Mouse (Mus musculus): ENCODE data around the gene Trappc10. TPM values are rescaled to one million over a fixed set of nuclear protein-coding genes. Genes with fewer than 3 reads are reported as not detected.
A peak's percentile ranks its signal among the peaks of the same experiment; 100 is the strongest.

Gene Trappc10
- polyA plus RNA-seq (2015; fragmentation: Nextera tagmentation; extraction: Ambion mirVana): 28.1 and 32.1 TPM in 2 replicates

GRCm38 (mm10) chr10:78244438-78245224 is at the start of gene Trappc10:
Gene Trappc10, minus strand, starts transcription at chr10:78244641.
- WGBS: under 1% methylated on average over 56 of the region's 74 CpGs
- TF ChIP-seq CTCF (IDR thresholded peaks at IDR 0.05; ENCODE audit: low read depth): 0 out of 2 replicates have a peak, but pooled peaks have one; percentile 2
- Histone ChIP-seq H3K9me3 (ENCODE audit: control insufficient read depth) (no peaks in the 10 kb centered on the region), H3K36me3 (ENCODE audit: control insufficient read depth, insufficient read depth) (no peaks in the 10 kb centered on the region), H3K4me2 (replicated peaks; ENCODE audit: low read depth) (peak within 1 kb of the TSS; percentile 91), H3K9ac (ENCODE audit: low read depth, low read length) (peak within 1 kb of the TSS; percentile 85), H3K4me1 (replicated peaks; ENCODE audit: control insufficient read depth, insufficient read depth, low read length) (no peaks in the 10 kb centered on the region), H3K4me3 (ENCODE audit: low read depth, low read length) (peak within 1 kb of the TSS; percentile 78), H3K27ac (ENCODE audit: low read depth, low read length) (peak within 1 kb of the TSS; percentile 91), H3K27me3 (replicated peaks; ENCODE audit: control insufficient read depth, insufficient read depth, low read length) (no peaks in the 10 kb centered on the region)
- peak; percentile 92 for ATAC-seq

DNA sequence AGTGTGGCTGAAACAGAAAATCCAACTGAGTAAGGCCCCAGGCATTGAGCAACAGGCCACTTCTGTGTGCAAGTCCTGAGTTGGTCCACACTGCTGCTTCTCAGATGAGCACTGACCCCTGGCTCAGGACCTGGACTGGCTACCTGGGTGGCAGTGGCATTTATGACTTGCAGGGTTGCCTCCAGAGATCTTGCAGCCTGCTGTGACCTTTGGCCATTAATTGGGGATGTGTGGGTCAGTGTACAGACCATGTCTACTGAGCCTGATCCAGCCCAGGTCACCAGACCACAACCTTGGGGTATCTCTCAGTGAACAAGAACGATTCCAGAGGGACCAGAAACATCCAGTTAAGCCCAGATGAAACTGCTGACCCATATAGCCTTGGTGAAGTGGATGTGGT is 49.1 kb upstream of the Trappc10 start:
- no peak for ATAC-seq
- Histone ChIP-seq H3K27me3 (replicated peaks; ENCODE audit: control insufficient read depth, insufficient read depth, low read length) (no peaks in the 10 kb centered on the region), H3K9ac (ENCODE audit: low read depth, low read length) (no peak overlapping the region), H3K4me3 (ENCODE audit: low read depth, low read length) (no peak overlapping the region), H3K4me1 (replicated peaks; ENCODE audit: control insufficient read depth, insufficient read depth, low read length) (0 out of 2 replicates have a peak, but pooled peaks cover 3% of the 10 kb centered on the region), H3K36me3 (ENCODE audit: control insufficient read depth, insufficient read depth) (no peaks in the 10 kb centered on the region), H3K27ac (ENCODE audit: low read depth, low read length) (no peak overlapping the region), H3K4me2 (replicated peaks; ENCODE audit: low read depth) (no peak overlapping the region), H3K9me3 (ENCODE audit: control insufficient read depth) (no peaks in the 10 kb centered on the region)
- no peak for TF ChIP-seq CTCF (IDR thresholded peaks at IDR 0.05; ENCODE audit: low read depth)
- 57% methylated on average over 1 of the region's 1 CpGs for WGBS

DNA sequence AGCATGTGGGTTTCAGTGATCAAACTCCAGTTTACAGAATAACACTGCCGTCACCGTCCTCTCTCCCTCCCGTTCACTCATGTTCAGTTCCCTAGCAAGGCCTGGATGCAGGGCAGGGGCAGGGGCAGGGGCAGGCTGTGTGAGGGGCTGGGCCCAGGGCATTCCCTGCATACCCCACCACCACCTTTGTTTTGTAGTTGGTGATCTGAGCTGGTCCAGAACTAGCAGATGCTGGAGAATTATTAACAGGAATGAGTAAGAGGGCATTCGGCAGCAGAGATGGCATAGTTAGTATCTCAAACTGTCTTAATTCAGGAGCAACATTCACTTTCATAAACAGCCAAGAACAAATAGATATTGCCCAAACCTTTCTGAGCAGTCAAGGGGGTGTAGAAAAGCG is 47.9 kb upstream of the Trappc10 start:
- 71% methylated on average over 5 of the region's 5 CpGs for WGBS
- H3K4me3 ChIP-seq (ENCODE audit: low read depth, low read length): no peak overlapping the region
- no peak overlapping the region for H3K9ac ChIP-seq (ENCODE audit: low read depth, low read length)
- no peak overlapping the region for H3K4me2 ChIP-seq (replicated peaks; ENCODE audit: low read depth)
- H3K27me3 ChIP-seq (replicated peaks; ENCODE audit: control insufficient read depth, insufficient read depth, low read length): no peaks in the 10 kb centered on the region
- peaks cover 7% of the 10 kb centered on the region for H3K36me3 ChIP-seq (ENCODE audit: control insufficient read depth, insufficient read depth)
- ATAC-seq: no peak
- no peaks in the 10 kb centered on the region for H3K9me3 ChIP-seq (ENCODE audit: control insufficient read depth)
- no peak for TF ChIP-seq CTCF (IDR thresholded peaks at IDR 0.05; ENCODE audit: low read depth)
- 0 out of 2 replicates have a peak, but pooled peaks cover 3% of the 10 kb centered on the region for H3K4me1 ChIP-seq (replicated peaks; ENCODE audit: control insufficient read depth, insufficient read depth, low read length)
- no peak overlapping the region for H3K27ac ChIP-seq (ENCODE audit: low read depth, low read length)

DNA sequence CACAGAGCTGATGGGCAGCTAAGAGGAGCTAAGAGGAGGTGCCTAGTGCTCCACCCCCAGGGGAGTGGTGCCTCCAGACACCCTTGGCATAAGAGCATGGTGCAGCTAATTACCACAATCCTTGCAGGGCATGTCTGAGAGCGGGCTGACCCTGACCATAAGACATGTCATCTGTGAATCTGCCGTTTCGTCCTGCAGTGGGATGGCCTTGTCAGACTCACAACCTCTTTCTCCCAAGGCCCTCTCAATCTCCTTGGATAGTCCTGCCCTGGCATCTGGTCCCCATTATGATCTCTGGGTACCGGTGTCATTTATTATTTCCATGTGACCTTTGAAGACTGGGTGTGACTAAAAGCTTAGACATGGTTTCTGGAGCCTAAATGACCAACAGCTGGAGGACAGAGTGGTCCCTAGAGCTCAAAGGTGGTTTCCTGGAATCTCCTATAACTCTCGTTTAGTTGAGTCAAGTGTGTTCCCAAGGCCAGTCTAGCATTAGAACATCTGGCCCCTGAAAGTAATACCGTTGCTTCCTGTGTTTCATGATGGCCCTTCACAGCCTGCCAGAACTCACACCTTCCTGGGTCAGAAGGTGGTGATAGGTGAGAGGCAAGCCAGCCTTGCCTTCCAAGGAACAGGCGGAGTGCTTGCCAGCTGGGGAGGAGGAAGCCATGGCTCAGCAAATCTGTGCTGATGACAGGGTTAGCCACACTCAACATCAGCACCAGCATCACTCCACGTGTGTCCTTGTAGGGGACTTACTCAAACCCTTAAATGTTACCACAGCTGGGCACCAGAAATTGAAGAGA is 46.5 kb upstream of the Trappc10 start:
- Histone ChIP-seq H3K36me3 (ENCODE audit: control insufficient read depth, insufficient read depth) (peaks cover 21% of the 10 kb centered on the region), H3K9me3 (ENCODE audit: control insufficient read depth) (no peaks in the 10 kb centered on the region), H3K4me1 (replicated peaks; ENCODE audit: control insufficient read depth, insufficient read depth, low read length) (no peaks in the 10 kb centered on the region), H3K9ac (ENCODE audit: low read depth, low read length) (no peak overlapping the region), H3K27me3 (replicated peaks; ENCODE audit: control insufficient read depth, insufficient read depth, low read length) (no peaks in the 10 kb centered on the region), H3K27ac (ENCODE audit: low read depth, low read length) (no peak overlapping the region), H3K4me3 (ENCODE audit: low read depth, low read length) (no peak overlapping the region), H3K4me2 (replicated peaks; ENCODE audit: low read depth) (no peak overlapping the region)
- TF ChIP-seq CTCF (IDR thresholded peaks at IDR 0.05; ENCODE audit: low read depth): no peak
- ATAC-seq: no peak
- WGBS: 68% methylated on average over 8 of the region's 8 CpGs

- no peak for TF ChIP-seq CTCF (IDR thresholded peaks at IDR 0.05; ENCODE audit: low read depth)
- ATAC-seq: no peak
Observed at GRCm38 (mm10) chr10:78288896-78289295, 44.5 kb upstream of the Trappc10 start.

DNA sequence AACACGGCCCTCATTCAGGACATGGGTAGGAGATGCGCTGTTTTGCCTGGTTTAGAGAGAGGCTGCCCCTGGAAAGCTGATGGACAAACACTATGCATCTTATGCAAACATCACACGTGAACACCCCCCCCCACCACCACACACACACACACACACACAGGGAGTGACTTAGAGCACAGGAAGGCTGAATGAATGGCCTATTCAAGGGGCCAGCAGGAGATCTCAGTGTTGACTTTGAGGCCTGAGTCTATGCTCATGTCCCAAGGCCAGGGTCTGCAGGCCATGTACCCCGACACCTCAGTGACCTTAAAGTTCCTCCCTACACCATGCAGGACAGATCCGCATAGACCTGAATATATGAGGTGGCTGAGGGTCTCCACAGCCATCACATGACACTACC is 43.7 kb upstream of the Trappc10 start:
- Histone ChIP-seq H3K27me3 (replicated peaks; ENCODE audit: control insufficient read depth, insufficient read depth, low read length) (no peaks in the 10 kb centered on the region), H3K36me3 (ENCODE audit: control insufficient read depth, insufficient read depth) (peaks cover 49% of the 10 kb centered on the region), H3K27ac (ENCODE audit: low read depth, low read length) (no peak overlapping the region), H3K9ac (ENCODE audit: low read depth, low read length) (no peak overlapping the region), H3K4me2 (replicated peaks; ENCODE audit: low read depth) (no peak overlapping the region), H3K9me3 (ENCODE audit: control insufficient read depth) (no peaks in the 10 kb centered on the region), H3K4me3 (ENCODE audit: low read depth, low read length) (no peak overlapping the region), H3K4me1 (replicated peaks; ENCODE audit: control insufficient read depth, insufficient read depth, low read length) (no peaks in the 10 kb centered on the region)
- WGBS: 67% methylated on average over 5 of the region's 5 CpGs
- no peak for TF ChIP-seq CTCF (IDR thresholded peaks at IDR 0.05; ENCODE audit: low read depth)
- 0 out of 2 replicates have a peak, but pooled peaks have one; percentile 3 for ATAC-seq

More at GRCm38 (mm10) chr10:78288896-78289295, 44.5 kb upstream of the Trappc10 start:
- H3K4me1 ChIP-seq (replicated peaks; ENCODE audit: control insufficient read depth, insufficient read depth, low read length): no peaks in the 10 kb centered on the region
- H3K36me3 ChIP-seq (ENCODE audit: control insufficient read depth, insufficient read depth): peaks cover 41% of the 10 kb centered on the region
- 84% methylated on average over 4 of the region's 4 CpGs for WGBS
- no peak overlapping the region for H3K4me3 ChIP-seq (ENCODE audit: low read depth, low read length)
- H3K9ac ChIP-seq (ENCODE audit: low read depth, low read length): no peak overlapping the region
- H3K27ac ChIP-seq (ENCODE audit: low read depth, low read length): no peak overlapping the region
- H3K27me3 ChIP-seq (replicated peaks; ENCODE audit: control insufficient read depth, insufficient read depth, low read length): no peaks in the 10 kb centered on the region
- no peak overlapping the region for H3K4me2 ChIP-seq (replicated peaks; ENCODE audit: low read depth)
- H3K9me3 ChIP-seq (ENCODE audit: control insufficient read depth): no peaks in the 10 kb centered on the region
